Mouse (Mus musculus): ENCODE measurements around the gene Mif4gd.
A peak's percentile ranks its signal among the peaks of the same experiment; 100 is the strongest.

Mif4gd gene

DNA sequence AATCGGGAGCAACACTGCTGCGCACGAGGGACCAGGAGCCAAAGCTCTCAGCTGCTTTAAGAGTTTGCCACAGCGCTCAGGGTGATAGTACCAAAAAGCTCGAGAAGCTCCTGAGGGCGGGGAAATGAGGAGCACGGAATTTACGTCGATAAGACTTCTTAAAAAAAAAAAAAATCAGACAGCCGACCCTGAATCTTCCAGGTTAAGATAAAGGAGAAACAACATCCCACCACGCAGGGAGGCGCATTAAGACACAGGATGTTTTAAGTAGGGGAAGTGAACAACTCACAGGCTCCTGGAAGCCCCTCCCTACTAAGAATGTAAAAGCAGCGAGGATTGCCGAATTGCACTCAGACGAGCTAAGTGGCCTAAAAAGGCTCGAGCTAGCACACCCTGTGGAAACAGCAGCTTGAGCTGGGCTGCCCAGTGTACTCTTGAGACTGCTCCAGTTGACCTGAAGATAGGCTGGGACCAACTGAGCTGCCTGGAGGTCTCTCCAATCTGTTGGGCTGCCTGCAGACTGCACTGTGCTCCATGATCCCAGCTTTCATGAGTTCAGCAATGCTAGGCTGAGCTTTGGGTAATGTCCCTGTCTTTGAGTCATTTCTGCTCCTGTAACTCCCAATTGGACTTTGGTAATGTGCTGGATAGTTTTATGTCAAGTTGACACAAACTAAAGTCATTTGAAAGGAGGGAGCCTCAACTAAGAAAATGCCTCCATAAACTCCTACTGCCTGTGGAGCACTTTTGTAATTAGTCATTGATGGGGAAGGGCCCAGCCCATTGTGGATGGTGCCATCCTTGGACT lies 573 bp upstream of the Mif4gd start:
- DNase-seq (ENCODE audit: low spot score) = no peak

- peak; percentile 66 for DNase-seq (ENCODE audit: low spot score)
Measured at GRCm38 (mm10) chr11:115612059-115612409, 735 bp downstream of the Mif4gd start.

DNA sequence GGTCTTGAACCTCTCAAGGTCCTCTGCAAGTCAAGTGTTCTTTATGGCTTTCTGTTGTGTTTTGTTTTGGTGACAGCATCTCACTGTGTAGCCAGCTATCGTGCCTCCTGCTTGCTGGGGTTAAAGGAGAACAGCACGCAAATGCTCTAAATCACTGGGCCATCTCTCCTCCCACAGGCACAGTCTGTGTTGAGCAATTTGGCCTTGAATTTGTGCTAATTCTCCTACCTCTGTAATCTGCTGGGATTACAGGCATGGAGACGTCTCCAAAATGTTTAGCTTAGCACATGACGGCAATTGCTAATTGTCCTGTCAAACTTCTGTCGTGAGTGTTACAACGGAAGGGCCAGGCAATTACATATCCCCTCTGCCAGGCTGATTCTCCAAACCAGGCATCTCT lies 1.6 kb downstream of the Mif4gd start:
- DNase-seq (ENCODE audit: low spot score) = no peak

- DNase-seq (ENCODE audit: low spot score) = no peak
Measured at GRCm38 (mm10) chr11:115609576-115609975, 3.2 kb downstream of the Mif4gd start.

DNA sequence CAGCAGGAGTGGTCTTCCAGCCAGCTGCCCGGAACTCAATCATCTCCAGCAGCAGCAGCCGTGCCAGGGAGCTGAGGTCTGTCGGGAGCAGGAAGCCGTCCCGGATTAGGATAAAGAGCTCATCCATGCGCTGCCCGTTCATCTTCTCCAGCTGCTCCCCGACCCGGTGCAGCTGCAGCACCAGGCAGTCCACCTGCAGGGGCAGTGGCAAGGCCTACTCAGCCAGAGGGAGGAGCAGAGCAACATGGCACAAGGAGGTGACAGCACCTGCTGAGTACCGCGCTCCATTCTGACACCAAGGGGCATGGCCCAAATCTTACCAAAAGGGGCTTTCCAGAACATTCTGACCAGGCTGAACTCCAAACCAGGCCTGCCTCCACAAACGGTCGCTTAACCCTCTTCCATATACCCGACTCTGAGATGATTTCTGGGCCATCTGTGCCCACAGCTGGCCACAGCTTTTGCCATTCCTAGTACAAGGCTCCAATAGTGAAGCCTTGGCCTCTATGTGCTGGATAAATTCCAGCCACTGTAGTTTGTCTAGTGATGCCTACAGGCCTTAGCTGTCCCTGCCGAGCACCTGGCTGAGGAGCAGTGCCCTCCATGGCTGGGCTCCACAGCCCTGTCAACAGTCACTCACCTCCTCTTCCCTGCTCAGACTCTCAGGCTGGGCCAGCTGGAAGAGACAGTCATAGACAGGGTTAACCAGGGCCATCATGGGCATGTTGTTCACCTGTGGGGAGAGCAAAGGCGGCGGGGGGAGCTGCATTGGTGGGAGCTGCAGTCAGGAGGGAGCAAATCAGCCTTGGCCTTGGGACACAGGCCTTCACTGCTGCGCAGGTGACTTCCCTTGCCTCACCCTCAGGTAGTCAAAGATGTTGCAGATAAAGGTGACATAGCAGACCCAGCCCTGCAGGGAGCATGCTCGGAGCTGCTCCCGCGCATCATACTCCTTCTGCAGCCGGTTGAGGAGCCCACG lies 4.1 kb downstream of the Mif4gd start:
- no peak for DNase-seq (ENCODE audit: low spot score)

GRCm38 (mm10) chr11:115606733-115607132 lies 6.0 kb downstream of the Mif4gd start:
- no peak for DNase-seq (ENCODE audit: low spot score)

- no peak for DNase-seq (ENCODE audit: low spot score)
Measured at GRCm38 (mm10) chr11:115604304-115604696, 8.5 kb downstream of the Mif4gd start.

DNA sequence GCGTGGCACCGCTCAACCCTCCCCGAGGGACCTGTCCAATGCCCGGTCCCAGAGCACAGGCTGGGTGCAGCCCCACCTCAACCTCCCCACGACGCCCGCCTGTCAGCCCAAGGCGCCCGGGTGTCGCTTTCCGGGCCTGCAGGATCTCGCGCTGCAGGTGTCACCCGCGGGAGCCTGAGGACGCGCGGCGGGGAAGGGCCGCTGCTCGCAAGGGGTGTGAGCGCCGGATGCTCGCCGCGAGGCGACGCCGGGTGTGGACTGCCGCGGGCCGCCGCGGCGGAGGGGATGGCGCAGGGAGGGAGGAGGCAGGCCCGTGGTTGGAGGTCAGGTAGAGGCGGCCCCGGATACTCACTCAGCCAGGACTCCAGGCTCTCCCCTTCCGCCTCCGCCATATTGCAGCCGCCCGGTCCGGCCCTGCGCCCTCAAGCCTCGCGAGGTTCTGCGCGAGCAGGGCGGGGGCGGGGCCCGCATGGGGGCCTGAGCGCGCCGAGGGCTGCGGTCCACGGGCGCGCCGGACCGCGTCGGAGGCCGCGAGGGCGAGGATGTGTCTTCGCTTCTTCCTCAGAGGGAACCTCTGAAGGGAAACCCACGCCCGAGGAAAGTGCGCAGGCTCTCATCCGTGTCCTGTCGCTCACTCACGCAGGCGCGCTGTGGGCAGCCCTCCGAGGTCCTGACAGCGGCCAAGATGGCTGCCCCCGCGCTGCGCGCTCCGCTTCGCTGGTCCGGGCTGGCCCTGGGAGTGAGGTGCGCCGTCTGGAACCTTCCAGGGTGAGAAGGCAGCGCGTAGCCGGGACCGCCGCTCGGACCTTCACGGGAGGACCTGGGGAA lies 9.1 kb downstream of the Mif4gd start, which contains the start of the genes Mrps7 and Gga3:
Mrps7 (plus strand) TSS at position 450 of the 828 bp plus-strand sequence.
Gga3 (minus strand) TSS at position 576 of the 828 bp plus-strand sequence.
- peak; percentile 89 for DNase-seq (ENCODE audit: low spot score)

- DNase-seq (ENCODE audit: low spot score) = no peak
Measured at GRCm38 (mm10) chr11:115603128-115603475, 9.7 kb downstream of the Mif4gd start.

- no peak for DNase-seq (ENCODE audit: low spot score)
Measured at GRCm38 (mm10) chr11:115601174-115601573, 11.6 kb downstream of the Mif4gd start.

DNA sequence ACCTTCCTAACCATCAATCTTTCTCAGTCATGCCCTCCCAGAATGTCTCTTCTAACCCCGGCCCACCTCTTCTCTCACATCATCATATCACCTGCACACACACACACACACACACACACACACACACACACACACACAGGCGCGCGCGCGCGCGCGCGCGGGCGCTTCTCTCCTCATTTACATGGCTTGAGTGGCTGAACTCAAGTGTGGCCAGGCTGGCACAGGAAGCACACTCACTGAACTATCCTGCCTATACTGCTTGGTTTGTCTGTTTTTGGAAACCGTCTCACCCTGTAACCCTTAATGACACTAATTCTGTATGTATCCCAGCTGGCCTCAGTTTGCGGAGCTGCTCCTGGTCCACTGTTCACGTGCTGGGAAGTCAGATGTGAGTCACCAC lies 12.0 kb downstream of the Mif4gd start:
- DNase-seq (ENCODE audit: low spot score) = no peak

- DNase-seq (ENCODE audit: low spot score) = no peak
Measured at GRCm38 (mm10) chr11:115599722-115600121, 13.0 kb downstream of the Mif4gd start.

GRCm38 (mm10) chr11:115598309-115598708 lies 14.5 kb downstream of the Mif4gd start:
- no peak for DNase-seq (ENCODE audit: low spot score)

GRCm38 (mm10) chr11:115595209-115595608 lies 17.6 kb downstream of the Mif4gd start:
- no peak for DNase-seq (ENCODE audit: low spot score)

DNA sequence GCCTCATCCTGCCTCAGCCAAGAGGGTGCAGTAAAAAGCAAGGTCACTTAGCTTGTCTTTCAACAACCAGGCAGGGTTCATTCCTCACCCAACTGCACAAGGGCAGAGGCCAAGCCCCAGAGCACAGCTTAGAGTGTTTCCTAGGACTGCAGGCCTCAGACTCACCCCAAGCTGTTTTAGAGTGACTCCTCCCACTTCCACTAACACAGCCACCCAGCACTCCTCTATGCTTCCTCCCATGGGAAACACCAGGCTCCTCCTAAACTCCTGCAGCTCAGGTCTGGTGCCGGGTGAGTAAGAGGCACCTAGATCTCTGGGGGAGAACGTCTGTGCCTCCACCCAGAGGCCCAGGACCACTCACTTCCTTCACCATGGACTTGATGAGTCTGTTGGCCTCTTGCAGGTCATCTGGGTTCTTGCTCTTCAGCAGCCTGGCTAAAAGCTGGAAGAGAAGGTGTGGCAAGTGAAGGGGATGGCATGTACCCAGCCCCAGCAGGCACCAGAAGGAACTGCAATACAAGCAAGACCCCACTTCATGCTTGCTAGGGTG lies 22.2 kb downstream of the Mif4gd start:
- no peak for DNase-seq (ENCODE audit: low spot score)

DNA sequence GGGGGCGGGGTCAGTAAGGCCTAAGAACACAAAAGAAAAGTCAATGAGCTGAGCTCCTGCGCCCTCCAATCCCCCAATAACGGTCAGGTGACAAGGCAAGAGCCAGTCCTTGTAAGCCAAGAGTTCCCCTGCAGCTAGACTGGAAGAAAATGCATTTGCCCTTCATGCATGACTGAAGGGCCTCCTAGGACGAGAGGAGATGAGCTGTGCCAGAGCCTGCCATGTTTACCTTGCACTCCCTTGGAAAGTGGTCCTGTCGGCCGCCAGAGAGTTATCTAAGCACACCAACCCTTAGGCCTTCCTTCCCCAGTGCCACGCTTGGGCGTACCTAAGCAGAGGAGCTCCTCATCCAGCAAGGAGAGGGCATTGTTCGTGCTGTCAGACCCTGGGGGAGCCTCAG lies 24.8 kb downstream of the Mif4gd start:
- DNase-seq (ENCODE audit: low spot score) = no peak

DNA sequence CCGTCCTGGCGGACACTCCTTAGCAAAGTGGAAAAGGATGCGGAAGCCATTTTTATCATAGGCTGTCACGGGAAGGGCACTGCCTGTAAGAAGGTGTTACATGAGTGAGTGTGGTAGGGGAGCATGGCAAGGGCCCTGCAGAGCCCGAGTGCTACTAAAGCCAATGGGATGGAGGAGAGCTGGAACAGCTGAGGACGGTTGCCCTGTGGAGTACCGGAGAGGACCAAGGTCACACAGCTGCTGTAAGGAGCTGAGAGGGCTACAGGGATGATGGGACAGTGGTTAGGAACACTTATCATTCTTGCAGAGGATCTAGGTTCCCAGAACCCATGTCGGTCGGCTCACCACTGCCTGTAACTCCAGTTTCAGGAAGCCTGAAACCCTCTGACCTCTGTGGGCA lies 26.4 kb downstream of the Mif4gd start:
- no peak for DNase-seq (ENCODE audit: low spot score)

DNA sequence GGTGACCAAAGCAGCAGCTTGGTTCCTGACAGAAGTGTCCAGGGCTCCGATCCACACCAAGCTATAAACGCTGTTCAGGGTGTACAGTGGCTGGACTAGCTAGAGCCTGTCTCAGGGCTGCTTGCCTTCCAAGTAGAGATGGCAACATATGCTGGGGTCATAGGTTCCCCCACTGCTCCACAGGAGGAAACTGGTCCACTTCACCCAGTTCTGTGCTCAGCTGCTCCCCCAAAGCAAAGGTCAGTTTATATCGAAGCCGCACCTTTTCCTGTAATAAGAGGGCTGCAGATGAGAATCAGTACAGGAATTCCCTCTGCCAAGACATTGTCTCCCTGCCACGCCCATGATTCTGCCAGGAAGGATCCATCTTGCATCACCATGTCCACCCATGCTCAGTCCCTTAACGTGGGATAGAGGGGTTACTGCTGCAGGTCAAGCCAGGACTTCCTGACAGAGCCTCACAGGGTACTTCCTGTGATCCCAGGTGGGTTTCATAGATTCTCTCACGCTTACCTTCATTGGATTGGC lies 27.1 kb downstream of the Mif4gd start:
- no peak for DNase-seq (ENCODE audit: low spot score)

DNA sequence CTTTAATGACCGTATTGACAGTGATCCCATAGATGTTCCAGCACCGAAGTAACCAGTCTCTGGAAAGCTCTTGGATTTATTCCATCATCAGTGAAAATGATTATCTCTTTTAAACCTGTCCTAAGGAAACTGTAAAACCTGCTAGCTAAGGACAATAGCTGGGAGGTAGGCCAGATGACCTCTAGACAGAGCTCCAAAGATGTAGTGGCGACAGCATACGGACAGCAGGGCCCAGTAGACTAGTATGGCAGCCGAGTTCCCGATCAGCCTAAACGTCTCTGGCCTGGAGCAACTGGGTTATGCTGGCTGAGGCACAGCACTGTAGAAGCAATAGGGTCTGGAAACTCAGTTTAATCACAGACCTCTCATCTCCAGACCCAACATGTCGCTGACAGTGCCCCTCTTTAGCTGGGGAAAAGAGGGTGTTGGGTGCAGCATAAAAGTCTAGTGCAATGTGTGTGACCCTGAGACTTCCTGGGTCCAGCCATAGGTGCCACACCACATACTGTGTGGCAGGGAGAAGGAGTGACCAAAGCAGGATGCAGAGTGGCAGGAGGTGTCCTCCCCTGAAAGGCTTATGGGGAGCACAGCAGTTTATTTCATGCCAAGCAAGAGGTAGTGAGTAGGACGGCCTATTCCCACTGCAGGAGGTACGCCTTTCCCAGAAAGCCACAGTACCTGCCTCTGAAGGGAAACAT lies 28.2 kb downstream of the Mif4gd start:
- DNase-seq (ENCODE audit: low spot score) = no peak

DNA sequence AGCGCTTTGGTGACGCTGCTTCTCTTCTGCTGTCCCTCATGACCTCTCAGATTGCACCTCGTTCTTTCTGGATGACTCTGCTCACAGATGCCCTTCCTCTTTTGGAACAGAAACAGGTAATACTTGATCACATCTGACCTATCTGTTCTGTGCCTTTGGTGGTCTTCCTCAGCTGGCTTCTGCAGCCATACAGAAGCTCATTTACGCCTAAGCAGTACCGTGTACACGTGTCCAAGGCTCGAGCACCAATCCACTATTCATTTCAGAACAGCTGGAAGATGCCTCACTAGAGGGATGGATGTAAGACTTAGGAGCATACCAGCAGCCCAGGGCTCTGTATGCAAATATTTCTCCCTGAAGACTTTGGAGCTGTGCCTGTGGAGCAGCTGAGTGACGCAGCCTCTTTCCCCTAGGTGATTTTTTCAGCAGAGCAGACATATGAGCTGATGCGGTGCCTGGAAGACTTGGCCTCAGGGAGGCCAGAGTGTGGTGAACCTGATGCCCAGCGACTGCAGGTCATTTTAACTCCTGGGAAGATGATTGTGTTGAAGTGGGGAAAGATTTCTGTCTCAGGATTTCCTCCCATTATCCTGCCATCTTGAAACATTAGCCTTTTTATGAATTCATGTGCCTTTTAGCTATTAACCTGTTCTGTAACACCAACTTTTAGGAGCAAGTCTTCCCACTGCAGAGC lies 29.7 kb downstream of the Mif4gd start:
- no peak for DNase-seq (ENCODE audit: low spot score)
